Mouse (Mus musculus): Measurements from ENCODE around the gene Copg1. TPM values are rescaled to one million over a fixed set of nuclear protein-coding genes. Genes with fewer than 3 reads are reported as not detected.
"Not testable (repeated sequence)": the region's sequence is repeated elsewhere in the genome, so short reads cannot be mapped to it uniquely, and the experiment has no call there.

Gene Copg1
- total RNA-seq, 2 experiments from 2014 or later, result 30.1 to 35.4 TPM

- DNase-seq, result peak; percentile 90
These were observed 12.5 kb upstream of the Copg1 start for GRCm38 (mm10) chr6:87875083-87875482.

GRCm38 (mm10) chr6:87875562-87875961 is 12.1 kb upstream of the Copg1 start:
- DNase-seq, result no peak

GRCm38 (mm10) chr6:87876068-87876643 is 11.5 kb upstream of the Copg1 start:
- peak; percentile 69 for DNase-seq

GRCm38 (mm10) chr6:87879010-87879409 is 8.6 kb upstream of the Copg1 start:
- no peak for DNase-seq

- DNase-seq, result no peak
These were observed 8.0 kb upstream of the Copg1 start for GRCm38 (mm10) chr6:87879628-87880027.

- no peak for DNase-seq
These were observed 5.4 kb upstream of the Copg1 start for GRCm38 (mm10) chr6:87882221-87882620.

- no peak for DNase-seq
These were observed 4.8 kb upstream of the Copg1 start for GRCm38 (mm10) chr6:87882816-87883215.

- no peak for DNase-seq
These were observed 893 bp upstream of the Copg1 start for GRCm38 (mm10) chr6:87886721-87887120.

- no peak for DNase-seq
These were observed 6.3 kb downstream of the Copg1 start for GRCm38 (mm10) chr6:87893931-87894330.

GRCm38 (mm10) chr6:87898028-87898427 is 10.4 kb downstream of the Copg1 start:
- DNase-seq, result no peak

- DNase-seq, result no peak
These were observed 19.0 kb downstream of the Copg1 start for GRCm38 (mm10) chr6:87906632-87907031.

- DNase-seq, result no peak
These were observed 21.6 kb downstream of the Copg1 start for GRCm38 (mm10) chr6:87909181-87909580.

GRCm38 (mm10) chr6:87911559-87911958 is 23.9 kb downstream of the Copg1 start:
- DNase-seq, result no peak

- DNase-seq, result peak; percentile 61
These were observed 26.2 kb downstream of the Copg1 start, which contains the start of gene Hmces for GRCm38 (mm10) chr6:87913661-87914325. Gene Hmces, plus strand, starts transcription at chr6:87913935.

GRCm38 (mm10) chr6:87914326-87915102 is 26.9 kb downstream of the Copg1 start:
- DNase-seq, result peak; percentile 34

GRCm38 (mm10) chr6:87915939-87916338 is 28.3 kb downstream of the Copg1 start:
- DNase-seq, result no peak

- no peak for DNase-seq
These were observed 33.6 kb downstream of the Copg1 start for GRCm38 (mm10) chr6:87921201-87921600.

GRCm38 (mm10) chr6:87923624-87924023 is 36.0 kb downstream of the Copg1 start:
- DNase-seq, result no peak

GRCm38 (mm10) chr6:87935037-87935436 is 47.4 kb downstream of the Copg1 start:
- DNase-seq, result no peak

GRCm38 (mm10) chr6:87937178-87937788 is 49.7 kb downstream of the Copg1 start:
- DNase-seq, result peak; percentile 10

- DNase-seq, result no peak
These were observed 51.3 kb downstream of the Copg1 start for GRCm38 (mm10) chr6:87938941-87939340.

GRCm38 (mm10) chr6:87942179-87942578 is 54.6 kb downstream of the Copg1 start:
- no peak for DNase-seq

- not testable (repeated sequence) for DNase-seq
These were observed 74.8 kb downstream of the Copg1 start for GRCm38 (mm10) chr6:87962457-87962856.

Measured in gastrocnemius, postnatal 25 days (tissue).